22 mouse cellular contexts compared by ENCODE assay signal in genomic region chr10:126840266-126840665, GRCm38 (mm10).
DNase-seq lines count a peak whose midpoint lies in the region; TF ChIP-seq lines count a peak whose summit lies in the region.
"Had no signal": no experiment of that assay in that cellular context is flagged by ENCODE, and none has a peak within 500 bp of the region (broad histone marks: within the 10 kb centered on the region; RNA-seq: fewer than 3 reads in every experiment).

No protein-coding gene starts in this region.

- no peak for TF ChIP-seq POLR2A in kidney, adult 2 months (IDR thresholded peaks at IDR 0.05; ENCODE audit: low read depth, low read length)

- no peaks in the 10 kb centered on the region for H3K4me1 ChIP-seq in kidney, adult 2 months (ENCODE audit: control insufficient read depth, insufficient read depth, low read length)
- H3K4me1 ChIP-seq in E14TG2a.4 (replicated peaks; ENCODE audit: low read depth, low read length) = peaks cover 3% of the 10 kb centered on the region
- H3K4me1 ChIP-seq: heart, embryonic 12.5 days; liver, embryonic 15.5 days had no signal

- no peaks in the 10 kb centered on the region for H3K27me3 ChIP-seq in kidney, adult 2 months (replicated peaks; ENCODE audit: control insufficient read depth, insufficient read depth, low read length)
- H3K27me3 ChIP-seq in E14TG2a.4 (ENCODE audit: insufficient read depth, low read length) = no peaks in the 10 kb centered on the region
- H3K27me3 ChIP-seq: embryonic facial prominence, embryonic 15.5 days; forebrain, embryonic 12.5 days; heart, embryonic 12.5 days; liver, embryonic 15.5 days had no signal

- no peak overlapping the region for H3K4me3 ChIP-seq in kidney, adult 2 months (ENCODE audit: insufficient read depth, low read depth, low read length)
- H3K4me3 ChIP-seq in E14TG2a.4 (replicated peaks; ENCODE audit: low read length) = no peak overlapping the region
- H3K4me3 ChIP-seq: embryonic facial prominence, embryonic 15.5 days; forebrain, embryonic 12.5 days; heart, embryonic 12.5 days; limb, embryonic 10.5 days; liver, embryonic 15.5 days had no signal

- intact Hi-C loops in left cerebral cortex, postnatal 10 days (cut with DNase I) = no loop called here

- no peaks in the 10 kb centered on the region for H3K36me3 ChIP-seq in kidney, adult 2 months (ENCODE audit: control insufficient read depth, insufficient read depth, low read length)
- H3K36me3 ChIP-seq in E14TG2a.4 (ENCODE audit: insufficient read depth, low read length) = no peaks in the 10 kb centered on the region
- H3K36me3 ChIP-seq: embryonic facial prominence, embryonic 15.5 days; forebrain, embryonic 12.5 days; heart, embryonic 12.5 days; limb, embryonic 10.5 days; liver, embryonic 15.5 days had no signal

- TF ChIP-seq CTCF in kidney, adult 2 months (conservative IDR thresholded peaks at IDR 0.05; ENCODE audit: insufficient read depth, insufficient read length, low read depth, low read length) = 0 out of 2 replicates have a peak, but pooled peaks have one; percentile 2
- TF ChIP-seq CTCF in E14TG2a.4 (conservative IDR thresholded peaks at IDR 0.05; ENCODE audit: low read length) = peak; percentile 47

- no peak overlapping the region for H3K27ac ChIP-seq in kidney, adult 2 months (ENCODE audit: insufficient read depth, low read depth, low read length)
- H3K27ac ChIP-seq: embryonic facial prominence, embryonic 15.5 days; forebrain, embryonic 12.5 days; hindbrain, embryonic 14.5 days; limb, embryonic 10.5 days; liver, embryonic 15.5 days had no signal

- no peak for DNase-seq in kidney, adult 2 months
- no peak for DNase-seq in kidney, postnatal 14 days
- peak; percentile 22 for DNase-seq in 3T3-L1 (ENCODE audit: low read depth, low spot score)
- peak; percentile 4 for DNase-seq in induced T-regulatory cell, adult 2 months (ENCODE audit: low read depth)
- DNase-seq in left cerebral cortex, postnatal 10 days (ENCODE audit: extremely low spot score in 1 of 2, low spot score in 2 of 2) = no peak
- no peak for DNase-seq in thymus, postnatal 0 days (ENCODE audit: low spot score)
- DNase-seq in ovary, adult 18-20 months (ENCODE audit: low spot score) = no peak
- DNase-seq: cerebellum, adult 9-11 months; gastrocnemius, postnatal 36 days; kidney, adult 9 months; layer of hippocampus, postnatal 36 days; lung, postnatal 4 days; midbrain, embryonic 14.5 days; spleen, adult 18-20 months; thymus, postnatal 14 days had no signal

- H3K9me3 ChIP-seq in E14TG2a.4 (ENCODE audit: low read length) = no peaks in the 10 kb centered on the region
- H3K9me3 ChIP-seq: embryonic facial prominence, embryonic 15.5 days; forebrain, embryonic 12.5 days; heart, embryonic 12.5 days; limb, embryonic 10.5 days; liver, embryonic 15.5 days had no signal

Comparison
In these comparisons a context has a peak if more than half of its experiments do, and no peak if none do; other contexts are left out.
1. DNase-seq: peak in 3T3-L1 (single experiment) and induced T-regulatory cell, adult 2 months (single experiment); none in kidney, adult 2 months (single experiment), kidney, postnatal 14 days (single experiment), left cerebral cortex, postnatal 10 days (0 of 2), thymus, postnatal 0 days (single experiment) and ovary, adult 18-20 months (single experiment).